Mouse (Mus musculus) G1E (cell line): ENCODE measurements around the gene Nrxn3. TPM values are rescaled to one million over a fixed set of nuclear protein-coding genes. Genes with fewer than 3 reads are reported as not detected.

ENCODE experiments used
- ATAC-seq: 2 replicates; pipeline ENCODE4 v1.8.0; 2016; ENCODE audit warnings: mild to moderate bottlenecking; ENCODE audit not compliant: insufficient number of reproducible peaks, poor library complexity, low FRiP score, severe bottlenecking; ENCODE audit errors: extremely low read depth
- DNase-seq: peaks from one replicate; pipeline ENCODE4 v3.0.0; 2012; ENCODE audit warnings: low spot score
- H3K27me3 ChIP-seq: 2 replicates; pipeline ENCODE4 v1.6.1; 2012; ENCODE audit warnings: mild to moderate bottlenecking, low read length, inconsistent platforms; ENCODE audit not compliant: insufficient read depth
- H3K36me3 ChIP-seq: replicated peaks from 2 replicates; pipeline ENCODE3; 2012; ENCODE audit warnings: mild to moderate bottlenecking, inconsistent platforms
- H3K4me1 ChIP-seq: 2 replicates; pipeline ENCODE4 v1.6.1; 2012; ENCODE audit warnings: low read depth, low read length, inconsistent platforms, mixed read lengths; ENCODE audit not compliant: insufficient read depth
- H3K4me3 ChIP-seq: 2 replicates; pipeline ENCODE4 v1.5.1; 2012; ENCODE audit warnings: low read depth, mild to moderate bottlenecking, inconsistent platforms, low read length, moderate library complexity, mixed read lengths
- H3K9me3 ChIP-seq: replicated peaks from 2 replicates; pipeline ENCODE4 v1.6.1; 2012; ENCODE audit warnings: inconsistent platforms
- CTCF ChIP-seq: IDR thresholded peaks from 2 replicates; pipeline ENCODE4 v1.5.1; 2012; ENCODE audit warnings: low read depth, low read length, inconsistent platforms, mixed read lengths
- GATA1 ChIP-seq: IDR thresholded peaks from 2 replicates; pipeline ENCODE4 v1.6.1; 2012; ENCODE audit warnings: borderline replicate concordance, low read length, inconsistent platforms, mixed read lengths
- GATA2 ChIP-seq: IDR thresholded peaks from 2 replicates; pipeline ENCODE4 v1.6.1; 2012; ENCODE audit warnings: low read depth, low read length, inconsistent platforms, borderline replicate concordance
- POLR2AphosphoS5 ChIP-seq: IDR thresholded peaks from 2 replicates; pipeline ENCODE4 v1.6.1; 2012; ENCODE audit warnings: low read depth, low read length, inconsistent platforms; ENCODE audit not compliant: insufficient replicate concordance
- TAL1 ChIP-seq: conservative IDR thresholded peaks from 2 replicates; pipeline ENCODE4 v1.6.1; 2012; ENCODE audit warnings: low read depth, low read length, inconsistent platforms, mixed read lengths
- polyA plus RNA-seq: library from polyadenylated mRNA; stranded (reverse); fragments of >175 nt; gene quantifications from 2 replicates; pipeline ENCODE4 v1.2.3, GENCODE M21; 2012
- total RNA-seq, 2 experiments: library from RNA; stranded (forward) in 1 of 2; stranded (reverse) in 1 of 2; fragments of 200-1000 nt in 1 of 2; fragments of >200 nt in 1 of 2; fragmentation: Nextera tagmentation in 1 of 2; gene quantifications; 2 replicates each; pipeline ENCODE4 v1.2.3; 2014 to 2017

Gene Nrxn3
- total and polyA plus RNA-seq, 3 experiments: 0.22 TPM; not detected in 2

DNA sequence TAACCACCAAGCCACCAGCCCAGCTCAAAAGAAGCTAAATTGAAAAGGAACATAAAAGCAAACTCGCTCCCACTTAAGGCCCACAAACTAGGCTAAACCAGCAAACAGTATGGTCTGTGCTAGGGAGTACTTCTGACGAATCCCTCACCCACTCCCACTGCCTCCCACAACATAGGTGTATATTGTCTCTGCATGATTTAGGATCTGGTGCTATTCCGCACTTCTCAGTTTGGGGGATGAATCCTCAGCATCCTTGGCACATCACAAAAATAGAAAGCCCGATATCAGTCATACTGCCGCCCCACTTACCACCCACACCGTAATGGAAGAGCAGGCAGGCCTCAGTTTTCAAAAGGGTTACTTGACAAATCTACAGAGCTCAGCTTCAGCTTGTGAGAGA is 1072.1 kb downstream of the Nrxn3 start:
- no peaks in the 10 kb centered on the region for H3K36me3 ChIP-seq

GRCm38 (mm10) chr12:89808217-89808616 is 1085.5 kb downstream of the Nrxn3 start:
- H3K27me3 ChIP-seq: no peaks in the 10 kb centered on the region
- H3K4me1 ChIP-seq: no peaks in the 10 kb centered on the region
- H3K4me3 ChIP-seq: no peak overlapping the region
- no peak for TF ChIP-seq POLR2AphosphoS5
- no peak for TF ChIP-seq GATA1
- no peak for TF ChIP-seq CTCF
- TF ChIP-seq TAL1: no peak
- no peak for TF ChIP-seq GATA2
- H3K36me3 ChIP-seq: no peaks in the 10 kb centered on the region
- peaks cover 25% of the 10 kb centered on the region for H3K9me3 ChIP-seq
- no peak for DNase-seq
- no peak for ATAC-seq

More for the DNA sequence above, 1072.1 kb downstream of the Nrxn3 start:
- H3K4me1 ChIP-seq: no peaks in the 10 kb centered on the region
- H3K27me3 ChIP-seq: no peaks in the 10 kb centered on the region
- ATAC-seq: no peak
- DNase-seq: no peak
- peaks cover 18% of the 10 kb centered on the region for H3K9me3 ChIP-seq
- H3K4me3 ChIP-seq: no peak overlapping the region
- no peak for TF ChIP-seq CTCF
- no peak for TF ChIP-seq TAL1
- no peak for TF ChIP-seq GATA2
- TF ChIP-seq GATA1: no peak
- TF ChIP-seq POLR2AphosphoS5: no peak

DNA sequence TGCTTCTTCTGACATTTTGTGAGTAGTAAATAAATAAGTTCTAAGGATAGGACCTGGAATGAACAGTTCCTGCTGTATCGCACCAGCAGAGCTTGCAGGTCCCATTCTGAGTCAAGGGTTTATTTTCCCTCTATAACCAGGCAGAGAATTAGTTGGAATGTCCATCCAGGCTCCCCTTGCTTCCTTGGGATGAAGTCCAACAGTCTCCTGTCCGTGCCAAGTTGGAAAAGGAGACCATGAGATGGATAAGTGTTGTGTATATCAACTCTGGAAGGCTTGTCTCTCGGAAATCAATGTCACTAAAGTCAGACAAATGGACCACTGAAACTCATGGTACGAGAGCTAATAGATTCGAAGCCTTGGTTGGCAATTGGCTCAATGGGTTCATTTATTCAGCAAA is 1087.5 kb downstream of the Nrxn3 start:
- H3K4me1 ChIP-seq: no peaks in the 10 kb centered on the region
- TF ChIP-seq CTCF (no peak), POLR2AphosphoS5 (no peak), TAL1 (no peak), GATA2 (no peak), GATA1 (no peak)
- H3K4me3 ChIP-seq: no peak overlapping the region
- H3K27me3 ChIP-seq: no peaks in the 10 kb centered on the region
- H3K36me3 ChIP-seq: no peaks in the 10 kb centered on the region
- no peak for ATAC-seq
- no peak for DNase-seq
- peaks cover 37% of the 10 kb centered on the region for H3K9me3 ChIP-seq

DNA sequence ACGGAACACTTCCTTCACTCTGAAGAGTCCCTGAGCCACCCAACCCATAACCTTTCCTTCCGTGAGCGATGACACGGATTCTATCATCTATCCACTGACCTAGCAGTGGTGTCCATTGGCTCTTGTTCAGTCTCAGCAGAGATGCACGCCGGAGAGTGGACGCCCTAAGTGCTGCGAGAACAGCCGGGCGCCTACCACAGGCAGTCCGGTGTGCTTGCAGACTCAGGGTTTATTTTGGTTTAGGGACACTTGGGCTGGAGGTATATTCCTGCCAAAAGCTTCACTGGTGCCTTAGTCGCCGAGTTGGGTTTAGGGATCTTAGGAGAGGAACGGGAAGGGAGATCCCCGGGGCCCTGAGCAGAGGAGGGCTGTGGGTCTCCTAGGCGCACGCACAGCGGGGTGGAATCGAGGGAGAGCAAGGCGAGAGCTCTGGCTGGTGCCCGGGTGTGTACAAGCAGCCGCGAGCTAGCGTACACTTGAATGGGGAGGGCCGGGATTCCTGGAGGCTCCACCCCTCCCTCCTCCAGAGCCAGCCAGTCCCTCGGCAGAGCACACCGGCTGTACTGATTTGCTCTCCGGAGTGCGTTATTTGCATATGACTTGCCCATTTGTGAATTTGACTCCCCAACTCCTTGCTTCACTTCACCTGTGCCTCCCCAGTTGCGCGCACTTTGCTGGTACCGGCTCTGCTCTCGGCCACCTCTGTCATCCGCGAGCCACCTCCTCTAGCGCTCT is 1089.3 kb downstream of the Nrxn3 start:
- H3K36me3 ChIP-seq: no peaks in the 10 kb centered on the region
- ATAC-seq (no peak), DNase-seq (no peak)
- H3K9me3 ChIP-seq: peaks cover 33% of the 10 kb centered on the region
- H3K4me1 ChIP-seq: no peaks in the 10 kb centered on the region
- no peak for TF ChIP-seq POLR2AphosphoS5
- TF ChIP-seq TAL1: no peak
- TF ChIP-seq GATA1: no peak
- no peak for TF ChIP-seq GATA2
- no peak for TF ChIP-seq CTCF
- no peak overlapping the region; the same call in 1 of the 2 replicates for H3K4me3 ChIP-seq
- no peaks in the 10 kb centered on the region for H3K27me3 ChIP-seq

DNA sequence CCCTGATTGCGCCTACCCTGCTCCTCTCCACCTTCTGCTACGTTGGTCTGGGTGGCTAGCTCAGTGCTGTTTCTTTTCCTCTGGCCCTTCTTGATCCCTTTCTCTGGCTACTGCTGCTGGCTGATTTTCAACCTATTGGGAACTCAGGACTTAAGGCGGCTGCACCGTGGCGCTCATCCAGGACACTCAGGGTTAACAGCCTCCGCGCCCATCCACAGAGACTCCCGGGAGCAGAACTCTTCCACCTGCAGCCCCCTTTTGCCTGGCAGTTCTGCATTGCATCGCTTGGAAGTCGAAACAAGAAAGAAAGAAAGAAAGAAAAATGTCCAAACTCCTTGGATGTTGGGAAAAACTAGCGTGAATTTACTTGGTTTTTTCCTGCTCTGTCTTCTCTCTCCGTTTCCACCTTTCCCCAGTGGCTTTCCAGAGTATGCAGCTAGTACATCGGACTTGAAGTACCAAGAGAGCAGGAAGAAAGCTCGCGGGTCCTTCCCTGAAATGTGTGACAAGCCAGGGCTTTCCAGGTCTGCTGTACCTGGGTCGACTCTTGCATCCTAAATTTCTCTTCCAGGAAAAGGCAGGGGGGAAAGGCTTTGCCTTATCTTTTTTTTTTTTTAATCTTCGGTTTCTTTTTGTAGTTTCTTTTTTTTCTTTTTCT is 1090.0 kb downstream of the Nrxn3 start:
- Histone ChIP-seq H3K27me3 (no peaks in the 10 kb centered on the region), H3K36me3 (no peaks in the 10 kb centered on the region), H3K4me3 (no peak overlapping the region), H3K9me3 (peaks cover 34% of the 10 kb centered on the region), H3K4me1 (no peaks in the 10 kb centered on the region)
- DNase-seq (no peak), ATAC-seq (no peak)
- no peak for TF ChIP-seq GATA1
- TF ChIP-seq GATA2: no peak

DNA sequence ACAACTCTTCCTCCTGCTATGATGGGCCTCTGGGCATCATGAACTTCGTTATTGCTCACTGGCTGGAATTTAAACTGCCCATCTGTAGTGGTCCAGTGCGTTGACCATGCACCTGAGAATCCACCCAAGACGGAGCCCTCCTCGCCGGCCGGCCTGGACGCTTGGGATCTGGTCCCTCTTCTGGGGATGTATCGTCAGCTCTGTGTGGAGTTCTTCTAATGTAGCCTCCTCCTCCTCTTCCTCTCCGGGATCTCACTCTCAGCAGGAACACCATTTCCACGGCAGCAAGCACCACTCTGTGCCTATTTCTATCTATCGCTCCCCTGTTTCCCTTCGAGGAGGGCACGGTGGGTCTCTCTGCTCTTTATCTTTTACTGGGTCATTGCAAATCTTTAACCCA is 1090.6 kb downstream of the Nrxn3 start:
- no peaks in the 10 kb centered on the region for H3K27me3 ChIP-seq
- peaks cover 40% of the 10 kb centered on the region for H3K9me3 ChIP-seq
- no peak for ATAC-seq
- no peak for DNase-seq
- no peaks in the 10 kb centered on the region for H3K4me1 ChIP-seq
- H3K4me3 ChIP-seq: no peak overlapping the region
- no peak for TF ChIP-seq GATA2
- no peak for TF ChIP-seq CTCF
- no peak for TF ChIP-seq GATA1
- TF ChIP-seq POLR2AphosphoS5: no peak
- no peak for TF ChIP-seq TAL1
- H3K36me3 ChIP-seq: no peaks in the 10 kb centered on the region
